Mouse (Mus musculus) liver, postnatal 0 days (tissue): ENCODE measurements around the gene Chpt1. TPM values are rescaled to one million over a fixed set of nuclear protein-coding genes. Genes with fewer than 3 reads are reported as not detected.

Experiments used
- ATAC-seq: fragments of 200-750 bp; cut with Nextera tagmentation; 2 replicates; pipeline ENCODE4 v1.8.0; 2017; ENCODE audit warnings: mild to moderate bottlenecking, moderate library complexity
- DNase-seq: peaks from one replicate; pipeline ENCODE4 v3.0.0-alpha.2; 2016
- H3K27ac ChIP-seq: fragments of 300-500 bp; sonication (generic); 2 replicates; pipeline ENCODE4 v1.5.1; 2014; ENCODE audit warnings: antibody characterized with exemption, moderate library complexity, mild to moderate bottlenecking, low read depth
- H3K27me3 ChIP-seq: fragments of 300-500 bp; sonication (generic); 2 replicates; pipeline ENCODE4 v1.6.1; 2014; ENCODE audit warnings: low read length, control low read depth, mixed read lengths; ENCODE audit not compliant: insufficient read depth
- H3K36me3 ChIP-seq: fragments of 300-500 bp; sonication (generic); replicated peaks from 2 replicates; pipeline ENCODE4 v1.6.1; 2014; ENCODE audit warnings: mild to moderate bottlenecking, control low read depth, low read length, moderate library complexity, mixed read lengths; ENCODE audit not compliant: insufficient read depth
- H3K4me1 ChIP-seq: fragments of 300-500 bp; sonication (generic); 2 replicates; pipeline ENCODE4 v1.6.1; 2014; ENCODE audit warnings: antibody characterized with exemption, mild to moderate bottlenecking, control low read depth; ENCODE audit not compliant: insufficient read depth
- H3K4me2 ChIP-seq: fragments of 300-500 bp; sonication (generic); 2 replicates; pipeline ENCODE4 v1.6.1; 2014; ENCODE audit warnings: low read depth, mild to moderate bottlenecking, low read length, moderate library complexity, mixed read lengths
- H3K4me3 ChIP-seq: fragments of 300-500 bp; sonication (generic); 2 replicates; pipeline ENCODE4 v1.5.1; 2014; ENCODE audit warnings: low read depth, low read length
- H3K9ac ChIP-seq: fragments of 300-500 bp; sonication (generic); replicated peaks from 2 replicates; pipeline ENCODE4 v1.6.1; 2014; ENCODE audit warnings: mild to moderate bottlenecking, moderate library complexity
- H3K9me3 ChIP-seq: fragments of 300-500 bp; sonication (generic); 2 replicates; pipeline ENCODE4 v1.6.1; 2016; ENCODE audit warnings: mild to moderate bottlenecking, control low read depth, low read length, mixed read lengths
- CTCF ChIP-seq: sonication (generic); IDR thresholded peaks from 2 replicates; pipeline ENCODE4 v1.5.1; 2016; ENCODE audit warnings: antibody characterized with exemption, low read depth
- EP300 ChIP-seq: IDR thresholded peaks from 2 replicates; pipeline ENCODE4 v1.6.1; 2016; ENCODE audit warnings: antibody characterized with exemption, low read depth, mild to moderate bottlenecking
- WGBS: fragments of 180-500 bp; shearing (Covaris S2); extraction: QIAGEN DNeasy Blood & Tissue Kit; methylation state at CpG from one replicate; pipeline ENCODE4 v1.1.7; 2014; ENCODE audit not compliant: insufficient replicate concordance; 5-methylcytosine and 5-hydroxymethylcytosine counted together
- polyA plus RNA-seq: library from polyadenylated mRNA; unstranded; fragments of >200 nt; fragmentation: Nextera tagmentation; extraction: Ambion mirVana; gene quantifications from 2 replicates; pipeline ENCODE4 v1.2.1, GENCODE M21; 2015

Chpt1 gene
- polyA plus RNA-seq = 12.7 and 14.9 TPM in 2 replicates

GRCm38 (mm10) chr10:88503421-88504314 lies at the start of gene Chpt1:
Gene Chpt1, minus strand, starts transcription at chr10:88504073.
- ATAC-seq = peak; percentile 97
- H3K27me3 ChIP-seq = no peaks in the 10 kb centered on the region
- peak within 1 kb of the TSS; percentile 83 for H3K9ac ChIP-seq
- H3K4me3 ChIP-seq = peak within 1 kb of the TSS; percentile 72
- no peaks in the 10 kb centered on the region for H3K36me3 ChIP-seq
- H3K27ac ChIP-seq = peak within 1 kb of the TSS; percentile 60
- no peaks in the 10 kb centered on the region for H3K9me3 ChIP-seq
- DNase-seq = peak; percentile 95
- TF ChIP-seq CTCF = no peak
- H3K4me2 ChIP-seq = peak within 1 kb of the TSS; percentile 93
- WGBS = under 1% methylated on average over 57 of the region's 80 CpGs
- peaks cover 5% of the 10 kb centered on the region for H3K4me1 ChIP-seq

GRCm38 (mm10) chr10:88552738-88553137 lies 48.9 kb upstream of the Chpt1 start:
- H3K27ac ChIP-seq = no peak overlapping the region
- H3K36me3 ChIP-seq = no peaks in the 10 kb centered on the region
- TF ChIP-seq EP300 = no peak
- TF ChIP-seq CTCF = peak; percentile 19; the same call in 1 of the 2 replicates
- 79% methylated on average over 2 of the region's 2 CpGs for WGBS
- H3K4me1 ChIP-seq = no peaks in the 10 kb centered on the region
- no peak for DNase-seq
- H3K4me3 ChIP-seq = no peak overlapping the region
- H3K9me3 ChIP-seq = no peaks in the 10 kb centered on the region; the same call in 1 of the 2 replicates
- no peak for ATAC-seq
- no peak overlapping the region for H3K4me2 ChIP-seq
- no peak overlapping the region for H3K9ac ChIP-seq
- no peaks in the 10 kb centered on the region for H3K27me3 ChIP-seq

GRCm38 (mm10) chr10:88550225-88550624 lies 46.4 kb upstream of the Chpt1 start:
- no peak for DNase-seq
- Histone ChIP-seq H3K27me3 (no peaks in the 10 kb centered on the region), H3K4me2 (no peak overlapping the region), H3K36me3 (no peaks in the 10 kb centered on the region), H3K4me3 (no peak overlapping the region), H3K27ac (no peak overlapping the region), H3K4me1 (no peaks in the 10 kb centered on the region), H3K9ac (no peak overlapping the region), H3K9me3 (no peaks in the 10 kb centered on the region; the same call in 1 of the 2 replicates)
- TF ChIP-seq CTCF = peak; percentile 15; the same call in 1 of the 2 replicates
- TF ChIP-seq EP300 = no peak
- 70% methylated on average over 3 of the region's 3 CpGs for WGBS
- ATAC-seq = no peak

GRCm38 (mm10) chr10:88547635-88548034 lies 43.8 kb upstream of the Chpt1 start:
- no peak overlapping the region for H3K4me3 ChIP-seq
- no peaks in the 10 kb centered on the region for H3K27me3 ChIP-seq
- H3K4me1 ChIP-seq = no peaks in the 10 kb centered on the region
- TF ChIP-seq CTCF (no peak), EP300 (no peak)
- no peak overlapping the region for H3K27ac ChIP-seq
- no peak overlapping the region for H3K4me2 ChIP-seq
- WGBS = 41% methylated on average over 2 of the region's 2 CpGs
- peaks cover 5% of the 10 kb centered on the region; the same call in 1 of the 2 replicates for H3K9me3 ChIP-seq
- no peak for ATAC-seq
- no peaks in the 10 kb centered on the region for H3K36me3 ChIP-seq
- H3K9ac ChIP-seq = no peak overlapping the region
- DNase-seq = no peak

GRCm38 (mm10) chr10:88530631-88531030 lies 26.8 kb upstream of the Chpt1 start:
- H3K27ac ChIP-seq = no peak overlapping the region
- WGBS = 58% methylated on average over 5 of the region's 5 CpGs
- H3K9ac ChIP-seq = no peak overlapping the region
- ATAC-seq (no peak), DNase-seq (no peak)
- H3K9me3 ChIP-seq = no peaks in the 10 kb centered on the region
- H3K27me3 ChIP-seq = no peaks in the 10 kb centered on the region
- no peak for TF ChIP-seq CTCF
- TF ChIP-seq EP300 = no peak
- H3K4me1 ChIP-seq = no peaks in the 10 kb centered on the region
- H3K4me3 ChIP-seq = no peak overlapping the region
- no peaks in the 10 kb centered on the region for H3K36me3 ChIP-seq
- H3K4me2 ChIP-seq = no peak overlapping the region

- H3K9me3 ChIP-seq = no peaks in the 10 kb centered on the region
- 77% methylated on average over 2 of the region's 2 CpGs for WGBS
- H3K4me3 ChIP-seq = no peak overlapping the region
- no peaks in the 10 kb centered on the region for H3K27me3 ChIP-seq
- H3K4me1 ChIP-seq = no peaks in the 10 kb centered on the region
- DNase-seq (no peak), ATAC-seq (no peak)
- H3K36me3 ChIP-seq = no peaks in the 10 kb centered on the region
- no peak overlapping the region for H3K27ac ChIP-seq
- TF ChIP-seq CTCF (no peak), EP300 (no peak)
- H3K4me2 ChIP-seq = no peak overlapping the region
- H3K9ac ChIP-seq = no peak overlapping the region
These were observed 20.1 kb upstream of the Chpt1 start for GRCm38 (mm10) chr10:88524016-88524415.
